Mouse (Mus musculus) midbrain, postnatal 0 days (tissue): ENCODE data around the gene Slc9a3r2. TPM values are rescaled to one million over a fixed set of nuclear protein-coding genes. Genes with fewer than 3 reads are reported as not detected.

Experiments used
- ATAC-seq: fragments of 200-750 bp; cut with Nextera tagmentation; 2 replicates; pipeline ENCODE4 v1.8.0; 2017; ENCODE audit warnings: moderate number of reproducible peaks, mild to moderate bottlenecking, moderate TSS enrichment, moderate library complexity; ENCODE audit not compliant: low FRiP score
- DNase-seq: peaks from one replicate; pipeline ENCODE4 v3.0.0-alpha.2; 2015; ENCODE audit warnings: low spot score
- H3K27ac ChIP-seq: fragments of 300-500 bp; sonication (generic); 2 replicates; pipeline ENCODE4 v1.5.1; 2014; ENCODE audit warnings: low read depth, mild to moderate bottlenecking, low read length, mixed read lengths
- H3K27me3 ChIP-seq: fragments of 300-500 bp; sonication (generic); 2 replicates; pipeline ENCODE4 v1.6.1; 2014; ENCODE audit warnings: low read length, control low read depth, mixed read lengths; ENCODE audit not compliant: insufficient read depth
- H3K36me3 ChIP-seq: fragments of 300-500 bp; sonication (generic); 2 replicates; pipeline ENCODE4 v1.6.1; 2014; ENCODE audit warnings: low read length, control low read depth, mixed read lengths; ENCODE audit not compliant: insufficient read depth
- H3K4me1 ChIP-seq: fragments of 300-500 bp; sonication (generic); 2 replicates; pipeline ENCODE4 v1.6.1; 2014; ENCODE audit warnings: mild to moderate bottlenecking, control low read depth, antibody characterized with exemption, low read length, mixed read lengths; ENCODE audit not compliant: insufficient read depth
- H3K4me2 ChIP-seq: fragments of 300-500 bp; sonication (generic); 2 replicates; pipeline ENCODE4 v1.6.1; 2014; ENCODE audit warnings: low read depth, mild to moderate bottlenecking, low read length, mixed read lengths; ENCODE audit not compliant: poor library complexity, severe bottlenecking
- H3K4me3 ChIP-seq: fragments of 300-500 bp; sonication (generic); 2 replicates; pipeline ENCODE4 v1.5.1; 2014; ENCODE audit warnings: low read depth, mild to moderate bottlenecking, low read length, moderate library complexity
- H3K9ac ChIP-seq: fragments of 300-500 bp; sonication (generic); replicated peaks from 2 replicates; pipeline ENCODE4 v1.6.1; 2014; ENCODE audit warnings: mild to moderate bottlenecking, low read length, moderate library complexity, mixed read lengths; ENCODE audit not compliant: poor library complexity, severe bottlenecking
- H3K9me3 ChIP-seq: fragments of 300-500 bp; sonication (generic); 2 replicates; pipeline ENCODE4 v1.6.1; 2016; ENCODE audit warnings: low read length, control low read depth
- CTCF ChIP-seq: IDR thresholded peaks from 2 replicates; pipeline ENCODE4 v1.5.1; 2016; ENCODE audit warnings: antibody characterized with exemption, mild to moderate bottlenecking
- WGBS: fragments of 180-500 bp; shearing (Covaris S2); extraction: QIAGEN DNeasy Blood & Tissue Kit; methylation state at CpG from one replicate; pipeline ENCODE4 v1.1.7; 2014; 5-methylcytosine and 5-hydroxymethylcytosine counted together
- polyA plus RNA-seq: library from polyadenylated mRNA; unstranded; fragments of >200 nt; fragmentation: Nextera tagmentation; extraction: Ambion mirVana; gene quantifications from 2 replicates; pipeline ENCODE4 v1.2.1, GENCODE M21; 2015
- total RNA-seq: library from RNA; depleted of rRNA; stranded (reverse); fragments of >200 nt; gene quantifications from 2 replicates; pipeline ENCODE4 v1.2.3, GENCODE M21; 2014

The Slc9a3r2 gene
- total and polyA plus RNA-seq, 2 experiments from 2014 or later, result 52.1 to 62.8 TPM

GRCm38 (mm10) chr17:24644030-24644715 lies 6.0 kb downstream of the Slc9a3r2 start:
- ATAC-seq (no peak), DNase-seq (no peak)
- Histone ChIP-seq H3K4me2 (no peak overlapping the region), H3K9me3 (no peaks in the 10 kb centered on the region), H3K27me3 (no peaks in the 10 kb centered on the region), H3K4me1 (peaks cover 4% of the 10 kb centered on the region; the same call in 1 of the 2 replicates), H3K27ac (peak overlapping the region; percentile 26; the same call in 1 of the 2 replicates), H3K36me3 (peaks cover 34% of the 10 kb centered on the region), H3K4me3 (no peak overlapping the region), H3K9ac (peak overlapping the region; percentile 24; the same call in 1 of the 2 replicates)
- TF ChIP-seq CTCF, result no peak
- 54% methylated on average over 7 of the region's 7 CpGs for WGBS

GRCm38 (mm10) chr17:24642791-24643343 lies 7.3 kb downstream of the Slc9a3r2 start:
- Histone ChIP-seq H3K27me3 (no peaks in the 10 kb centered on the region), H3K4me2 (no peak overlapping the region), H3K27ac (no peak overlapping the region), H3K9me3 (no peaks in the 10 kb centered on the region), H3K4me3 (no peak overlapping the region), H3K4me1 (no peaks in the 10 kb centered on the region), H3K36me3 (peaks cover 39% of the 10 kb centered on the region), H3K9ac (no peak overlapping the region)
- no peak for TF ChIP-seq CTCF
- DNase-seq (no peak), ATAC-seq (no peak)
- WGBS, result 83% methylated on average over 6 of the region's 6 CpGs

DNA sequence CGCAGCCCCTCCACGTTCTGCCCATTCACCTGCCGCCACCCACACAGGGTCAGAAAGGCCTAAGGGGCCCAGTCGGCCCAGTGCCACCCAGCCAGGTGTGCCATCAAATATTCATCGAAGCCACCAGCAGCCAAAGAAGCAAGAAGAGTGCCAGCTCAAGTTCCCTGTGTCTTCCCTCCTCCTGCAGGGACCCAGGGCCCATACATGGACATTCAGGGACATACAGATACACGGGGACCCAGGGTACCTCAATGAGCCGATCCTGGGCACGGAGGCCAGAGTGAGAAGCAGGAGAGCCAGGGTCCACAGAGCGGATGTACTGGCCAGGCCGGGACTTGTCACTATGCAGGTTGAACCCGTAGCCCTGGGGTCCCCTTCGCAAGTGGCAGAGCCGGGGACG lies 8.2 kb downstream of the Slc9a3r2 start:
- Histone ChIP-seq H3K4me3 (no peak overlapping the region), H3K9me3 (no peaks in the 10 kb centered on the region), H3K27ac (no peak overlapping the region), H3K27me3 (no peaks in the 10 kb centered on the region), H3K4me1 (no peaks in the 10 kb centered on the region), H3K4me2 (no peak overlapping the region), H3K36me3 (peaks cover 39% of the 10 kb centered on the region), H3K9ac (no peak overlapping the region)
- ATAC-seq, result no peak
- TF ChIP-seq CTCF, result no peak
- 90% methylated on average over 14 of the region's 14 CpGs for WGBS
- no peak for DNase-seq

DNA sequence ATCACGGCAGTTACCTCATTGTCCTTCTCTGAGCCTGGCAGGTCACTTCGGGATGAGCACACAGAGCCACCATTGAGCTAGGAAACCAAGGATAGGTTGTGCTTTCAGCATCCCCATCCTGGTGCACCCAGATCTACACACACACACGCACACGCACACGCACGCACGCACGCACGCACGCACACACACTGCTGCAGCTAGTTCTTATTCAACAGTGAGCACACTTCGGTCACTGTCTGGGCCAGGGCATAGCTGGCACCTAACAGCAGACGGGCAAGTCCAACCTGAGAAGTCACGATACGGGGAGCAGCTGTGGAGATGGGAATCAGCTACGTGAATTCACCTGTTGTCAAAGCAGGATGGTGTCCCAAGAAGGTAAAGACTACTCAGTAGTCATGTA lies 9.5 kb downstream of the Slc9a3r2 start:
- DNase-seq, result no peak
- no peaks in the 10 kb centered on the region for H3K9me3 ChIP-seq
- 94% methylated on average over 15 of the region's 15 CpGs for WGBS

GRCm38 (mm10) chr17:24640119-24640518 lies 10.0 kb downstream of the Slc9a3r2 start:
- ATAC-seq (no peak), DNase-seq (no peak)
- WGBS, result 86% methylated on average over 7 of the region's 7 CpGs
- Histone ChIP-seq H3K9me3 (no peaks in the 10 kb centered on the region), H3K27me3 (no peaks in the 10 kb centered on the region), H3K9ac (no peak overlapping the region), H3K4me1 (no peaks in the 10 kb centered on the region), H3K4me2 (no peak overlapping the region), H3K36me3 (peaks cover 39% of the 10 kb centered on the region), H3K4me3 (no peak overlapping the region), H3K27ac (no peak overlapping the region)
- TF ChIP-seq CTCF, result no peak

More for the DNA sequence above, 9.5 kb downstream of the Slc9a3r2 start:
- Histone ChIP-seq H3K4me2 (no peak overlapping the region), H3K4me1 (no peaks in the 10 kb centered on the region), H3K4me3 (no peak overlapping the region), H3K36me3 (peaks cover 39% of the 10 kb centered on the region), H3K27ac (no peak overlapping the region), H3K9ac (no peak overlapping the region), H3K27me3 (no peaks in the 10 kb centered on the region)
- TF ChIP-seq CTCF, result no peak
- ATAC-seq, result no peak

GRCm38 (mm10) chr17:24639571-24639988 lies 10.5 kb downstream of the Slc9a3r2 start:
- H3K27ac ChIP-seq, result no peak overlapping the region
- H3K4me1 ChIP-seq, result no peaks in the 10 kb centered on the region
- H3K27me3 ChIP-seq, result no peaks in the 10 kb centered on the region
- no peak for TF ChIP-seq CTCF
- H3K4me3 ChIP-seq, result no peak overlapping the region
- peaks cover 34% of the 10 kb centered on the region for H3K36me3 ChIP-seq
- ATAC-seq (no peak), DNase-seq (no peak)
- no peak overlapping the region for H3K4me2 ChIP-seq
- WGBS, result 88% methylated on average over 5 of the region's 5 CpGs
- no peak overlapping the region for H3K9ac ChIP-seq
- no peaks in the 10 kb centered on the region for H3K9me3 ChIP-seq
